Mouse (Mus musculus) embryonic fibroblast, embryonic 13.5 days (primary cell): ENCODE measurements around the gene Rsf1.

Source experiments
- CTCF ChIP-seq: IDR thresholded peaks from 2 replicates; pipeline ENCODE4 v1.5.1; 2011; ENCODE audit warnings: mild to moderate bottlenecking, control low read depth, low read length, moderate library complexity, borderline replicate concordance; ENCODE audit not compliant: insufficient read depth
- POLR2A ChIP-seq: IDR thresholded peaks from 2 replicates; pipeline ENCODE4 v1.6.1; 2011; ENCODE audit warnings: low read depth, mild to moderate bottlenecking, control low read depth, low read length, moderate library complexity

DNA sequence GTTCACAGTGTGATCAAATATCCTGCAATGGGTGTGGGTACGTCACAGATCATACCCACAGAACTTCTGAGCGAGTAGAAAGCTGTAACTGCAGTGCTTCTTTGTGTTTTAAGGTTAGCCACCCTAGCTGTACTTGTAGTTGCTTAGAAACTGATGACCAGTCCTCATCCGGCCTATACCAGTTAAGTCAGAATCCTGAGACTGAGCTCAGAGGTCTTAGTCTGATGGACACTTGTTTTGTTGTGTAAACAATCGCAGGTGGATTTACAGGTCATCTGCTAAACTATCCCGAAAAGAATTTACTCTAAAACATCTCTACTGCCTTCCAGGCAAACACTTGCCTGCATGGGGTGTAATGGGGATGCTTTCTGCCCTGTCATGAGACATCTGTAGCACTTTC, 43.1 kb upstream of the Rsf1 start:
- TF ChIP-seq CTCF (no peak), POLR2A (no peak)
